Mouse (Mus musculus) heart, postnatal 0 days (tissue): ENCODE results near the gene Insc.

Experiments
- CTCF ChIP-seq: IDR thresholded peaks from 2 replicates; pipeline ENCODE4 v1.5.1; 2016; ENCODE audit warnings: antibody characterized with exemption, control low read depth, low read depth
- EP300 ChIP-seq: IDR thresholded peaks from 2 replicates; pipeline ENCODE4 v1.6.1; 2016; ENCODE audit warnings: antibody characterized with exemption, low read depth

DNA sequence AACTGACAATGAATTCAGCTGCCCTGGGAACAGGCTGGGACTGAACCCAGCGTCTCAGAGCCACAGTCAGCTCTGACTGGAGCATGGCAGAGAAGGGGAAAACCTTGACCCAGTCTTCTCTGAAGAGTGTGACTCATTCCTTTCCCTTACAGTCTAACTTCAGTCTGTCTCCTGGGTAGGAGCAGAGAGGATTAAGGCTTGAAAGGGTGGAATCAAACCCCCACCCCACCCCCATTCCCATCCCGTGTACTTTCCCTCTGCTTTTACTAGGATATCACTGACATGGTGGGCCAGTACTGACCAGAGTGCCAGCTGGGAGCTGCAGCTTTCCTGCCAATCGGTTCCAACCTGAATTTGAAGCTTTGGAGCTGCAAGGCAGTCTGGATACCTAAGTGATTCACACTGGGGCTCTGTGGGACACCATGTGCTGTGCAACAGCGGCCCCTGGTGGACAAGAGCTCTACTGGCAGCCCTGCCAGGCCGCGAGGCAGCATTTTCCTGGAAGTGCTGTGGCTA, 73.9 kb downstream of the Insc start:
- TF ChIP-seq EP300 (no peak), CTCF (peak; percentile 97)
